Mouse (Mus musculus) neutrophil, adult 65 days (primary cell): ENCODE data around the gene Ski. TPM values are rescaled to one million over a fixed set of nuclear protein-coding genes. Genes with fewer than 3 reads are reported as not detected.

ENCODE experiments used
- total RNA-seq: library from RNA; stranded (reverse); gene quantifications from 2 replicates; pipeline ENCODE4 v1.2.4, GENCODE M21; 2023

Ski gene
- total RNA-seq: 31.3 and 42.2 TPM in 2 replicates

GRCm38 (mm10) chr4:155222552-155222840, at the start of gene Ski:
Gene Ski (minus strand): TSS chr4:155222592.

DNA sequence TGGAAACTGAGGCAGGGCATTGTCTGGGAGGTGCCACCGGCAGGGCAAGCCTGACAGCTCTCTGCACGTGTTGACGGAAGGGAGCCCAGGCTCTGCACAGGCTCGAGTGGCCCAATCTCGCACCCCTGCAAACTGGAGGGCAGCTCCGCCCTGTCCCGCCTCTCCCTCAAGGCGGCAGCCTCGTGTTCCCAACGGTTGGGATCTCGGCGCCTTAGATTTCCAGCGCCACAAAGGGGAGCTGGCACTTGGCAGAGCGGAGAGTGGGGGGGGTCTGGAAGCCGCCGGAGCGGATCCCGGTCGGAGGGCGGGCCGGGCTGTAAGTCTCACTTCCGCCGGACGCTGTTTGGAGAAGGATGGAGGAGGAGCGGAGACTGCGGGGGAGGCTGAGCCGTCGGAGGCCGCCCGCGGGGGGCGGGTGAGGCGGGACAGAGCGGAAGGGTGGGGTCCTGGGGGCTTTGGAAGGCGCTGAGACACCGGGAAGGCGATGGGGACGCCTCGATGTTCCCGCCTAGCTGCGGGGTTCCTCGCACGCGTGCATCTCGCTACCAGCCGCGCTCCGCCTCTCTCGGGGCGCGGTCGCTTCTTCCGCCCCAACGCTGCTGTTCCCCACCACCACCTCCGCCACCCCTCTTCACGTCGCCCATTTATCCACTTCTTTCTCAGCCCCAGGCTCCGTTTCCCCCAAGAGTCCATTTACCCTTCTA, 27.4 kb upstream of the Ski start, which contains the start of gene Faap20:
Gene Faap20 (plus strand): TSS at position 155 of the 704 bp plus-strand sequence.

Other genes starting within 250 kb of the Ski start
- not detected in 2 replicates for gene Plch2, start 165.8 kb downstream of the Ski start, total RNA-seq
- gene Pex10, start 155.6 kb downstream of the Ski start, total RNA-seq: 5.5 and 7.3 TPM in 2 replicates
- gene Rer1, start 136.2 kb downstream of the Ski start, total RNA-seq: 53.8 and 58.8 TPM in 2 replicates
- gene Morn1, start 136.0 kb downstream of the Ski start, total RNA-seq: 0.44 and 1.1 TPM in 2 replicates
- 25.1 and 39.4 TPM in 2 replicates for gene Faap20, start 27.2 kb upstream of the Ski start, total RNA-seq
- 0.75 and 1.2 TPM in 2 replicates for gene Prkcz, start 138.8 kb upstream of the Ski start, total RNA-seq
- gene Gabrd, start 175.5 kb upstream of the Ski start, total RNA-seq: not detected in 2 replicates
- gene Cfap74, start 186.6 kb upstream of the Ski start, total RNA-seq: 0.48 and 0.63 TPM in 2 replicates
- gene Tmem52, start 246.5 kb upstream of the Ski start, total RNA-seq: not detected in 2 replicates